Mouse (Mus musculus) lung, adult 18-20 months (tissue): ENCODE measurements at regions not wholly inside any gene's neighbourhood (a gene's known extent, or its start where the extent isn't known, plus 50 kb on each side); places are given as distances from the start of the nearest gene placed in this dataset.

Experiments used
- DNase-seq, 2 experiments: peaks; one replicate each; pipeline ENCODE4 v3.0.0; 2022; ENCODE audit warnings: mixed read lengths in 2 of 2

- DNase-seq: no peak
Observed at GRCm38 (mm10) chr19:18200105-18200782, 362.8 kb upstream of the Pcsk5 start.

DNA sequence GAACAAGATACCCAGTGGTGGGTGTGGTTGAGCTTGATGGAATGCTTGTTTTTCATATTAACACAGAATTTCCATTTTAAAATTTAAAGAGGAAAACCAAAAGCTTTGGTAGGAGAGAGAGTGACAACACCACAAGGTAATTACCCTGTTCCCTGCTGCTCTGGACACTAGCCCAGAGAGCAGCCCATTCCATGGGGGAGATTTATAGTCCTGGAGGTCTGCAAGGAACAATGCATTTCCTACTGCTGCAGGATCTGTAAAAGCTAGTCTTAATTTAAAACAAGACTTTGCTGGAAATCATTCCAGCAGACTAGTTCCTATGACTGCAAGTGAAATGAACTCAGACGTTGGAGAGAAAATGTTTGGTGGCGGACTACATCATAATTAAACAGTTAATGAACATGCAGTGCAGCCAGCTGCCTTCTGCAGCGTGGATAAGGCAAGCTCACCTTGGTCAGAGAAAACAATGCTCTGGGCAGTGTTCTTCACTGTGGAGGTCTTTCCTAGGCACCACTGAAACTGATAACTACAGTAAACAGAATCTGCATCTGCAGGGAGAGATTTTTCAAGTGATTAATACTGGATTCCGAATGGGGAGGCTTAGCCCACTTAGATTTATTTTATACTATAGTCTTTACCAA is 351.8 kb upstream of the Pcsk5 start:
- DNase-seq: no peak

DNA sequence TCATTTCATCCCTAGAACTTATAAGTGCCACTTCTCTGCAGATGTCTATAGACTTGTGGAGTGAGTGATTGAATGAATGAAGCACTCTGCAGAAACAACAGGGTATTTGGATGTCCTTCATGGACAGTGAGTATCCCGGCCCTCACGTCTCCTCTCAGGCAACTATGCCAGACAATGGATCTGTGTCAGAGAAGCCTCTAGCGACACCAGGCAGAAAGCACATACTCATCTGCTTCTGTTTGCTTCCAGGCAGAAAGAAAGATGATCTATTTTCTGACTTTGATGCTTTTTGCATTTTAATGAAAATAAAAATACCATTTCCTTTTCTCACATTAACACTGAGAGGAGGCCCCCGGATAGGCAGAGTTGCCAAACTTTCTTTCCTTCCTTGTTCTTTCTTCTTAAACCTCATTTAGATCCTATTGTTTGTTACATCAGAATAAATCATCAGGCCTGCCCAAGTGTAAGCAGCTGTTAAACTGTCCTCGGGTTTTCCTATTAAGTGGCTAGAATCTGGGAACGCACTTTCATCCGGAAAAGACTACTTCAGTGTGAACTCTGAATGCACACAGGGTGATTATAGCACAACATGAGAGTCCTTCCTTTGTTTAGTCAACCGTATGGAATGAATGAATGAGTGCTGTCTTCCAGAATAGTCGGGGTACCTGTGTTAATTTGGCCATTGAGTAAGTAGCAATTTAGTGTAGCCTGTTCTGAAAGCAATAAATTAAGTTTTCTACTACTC is 350.9 kb upstream of the Pcsk5 start:
- DNase-seq: no peak

- no peak for DNase-seq
Observed at GRCm38 (mm10) chr19:18185767-18186554, 348.5 kb upstream of the Pcsk5 start.

DNA sequence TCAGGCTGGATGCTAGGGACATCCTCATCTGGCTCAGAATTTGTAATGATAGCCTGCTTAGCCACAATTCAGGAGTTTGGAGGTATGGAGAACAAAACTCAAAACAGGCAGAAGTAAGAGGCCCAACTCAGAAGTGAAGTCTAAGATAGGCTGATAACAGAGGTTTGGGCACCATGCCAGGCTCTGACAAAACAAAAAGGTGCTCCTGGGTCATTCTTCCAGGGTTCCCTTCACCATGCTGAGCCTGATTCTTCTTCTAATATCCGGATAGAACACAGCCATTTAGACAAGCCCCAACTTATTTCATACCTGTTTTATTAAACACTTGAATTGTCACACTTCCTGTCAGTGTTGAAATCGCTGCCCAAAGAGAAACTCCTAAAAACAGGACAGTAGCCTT is 347.8 kb upstream of the Pcsk5 start:
- no peak for DNase-seq

GRCm38 (mm10) chr19:18176200-18176599 is 338.8 kb upstream of the Pcsk5 start:
- DNase-seq: no peak

- no peak for DNase-seq
Observed at GRCm38 (mm10) chr19:18146494-18146893, 309.1 kb upstream of the Pcsk5 start.

DNA sequence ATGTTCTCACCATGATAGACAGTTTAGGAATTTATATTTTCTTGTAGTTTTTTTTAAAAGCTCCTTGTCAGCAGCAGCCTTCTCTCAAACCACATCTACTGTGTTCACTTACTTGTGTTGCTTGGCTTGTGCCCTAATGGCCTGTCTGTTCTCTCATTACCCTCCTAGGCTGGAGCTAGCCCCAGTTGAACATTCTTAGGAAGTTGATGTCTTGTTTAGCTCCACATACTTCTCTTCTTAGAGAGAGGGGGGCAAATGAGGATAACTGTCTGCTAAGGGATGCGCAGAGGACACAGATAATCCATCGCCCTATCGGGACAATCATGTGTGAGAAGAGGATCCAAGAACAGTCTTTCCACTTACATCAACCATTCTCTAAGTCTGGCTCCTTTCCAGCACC is 293.5 kb upstream of the Pcsk5 start:
- peak in 1 of 2 experiments; percentile 12 for DNase-seq

GRCm38 (mm10) chr19:18128786-18129185 is 291.4 kb upstream of the Pcsk5 start:
- DNase-seq: peak in 1 of 2 experiments; percentile 30

DNA sequence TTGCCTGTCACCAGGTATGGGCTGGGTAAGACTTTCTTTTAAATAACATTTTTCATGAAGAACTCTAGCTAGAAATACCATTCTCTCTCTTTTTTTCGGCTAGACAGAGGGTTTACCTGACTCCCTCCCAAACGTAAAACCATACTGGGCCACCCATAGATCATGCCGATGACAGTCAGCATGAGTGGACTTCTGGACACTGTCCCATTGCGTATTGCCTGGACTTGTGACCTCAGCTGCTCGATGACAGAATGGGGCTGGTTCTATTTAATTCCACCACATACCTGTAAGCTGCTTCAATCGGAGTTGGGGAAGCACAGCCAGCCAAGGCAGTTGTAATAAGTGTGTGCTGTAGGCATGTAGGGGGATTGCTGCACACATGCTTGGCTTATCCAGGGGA is 268.8 kb upstream of the Pcsk5 start:
- DNase-seq: no peak

DNA sequence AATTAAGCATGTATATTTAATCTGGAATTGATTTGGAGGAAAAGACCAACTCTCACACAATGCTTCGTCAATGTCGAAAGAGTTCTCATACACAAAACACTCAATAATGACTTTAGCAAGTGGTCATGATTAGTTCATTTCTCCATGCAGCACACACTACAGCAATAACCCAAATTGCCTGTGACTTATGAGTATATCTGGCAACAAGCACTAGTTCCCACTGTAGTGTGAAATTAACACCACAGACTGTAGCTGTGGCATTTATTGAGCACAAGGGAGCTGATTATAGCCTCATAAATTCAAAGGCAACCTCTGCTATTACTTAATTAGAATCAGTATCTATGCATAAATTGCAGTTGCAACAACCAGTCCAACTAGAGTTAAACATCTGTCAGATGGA is 267.2 kb upstream of the Pcsk5 start:
- DNase-seq: no peak

DNA sequence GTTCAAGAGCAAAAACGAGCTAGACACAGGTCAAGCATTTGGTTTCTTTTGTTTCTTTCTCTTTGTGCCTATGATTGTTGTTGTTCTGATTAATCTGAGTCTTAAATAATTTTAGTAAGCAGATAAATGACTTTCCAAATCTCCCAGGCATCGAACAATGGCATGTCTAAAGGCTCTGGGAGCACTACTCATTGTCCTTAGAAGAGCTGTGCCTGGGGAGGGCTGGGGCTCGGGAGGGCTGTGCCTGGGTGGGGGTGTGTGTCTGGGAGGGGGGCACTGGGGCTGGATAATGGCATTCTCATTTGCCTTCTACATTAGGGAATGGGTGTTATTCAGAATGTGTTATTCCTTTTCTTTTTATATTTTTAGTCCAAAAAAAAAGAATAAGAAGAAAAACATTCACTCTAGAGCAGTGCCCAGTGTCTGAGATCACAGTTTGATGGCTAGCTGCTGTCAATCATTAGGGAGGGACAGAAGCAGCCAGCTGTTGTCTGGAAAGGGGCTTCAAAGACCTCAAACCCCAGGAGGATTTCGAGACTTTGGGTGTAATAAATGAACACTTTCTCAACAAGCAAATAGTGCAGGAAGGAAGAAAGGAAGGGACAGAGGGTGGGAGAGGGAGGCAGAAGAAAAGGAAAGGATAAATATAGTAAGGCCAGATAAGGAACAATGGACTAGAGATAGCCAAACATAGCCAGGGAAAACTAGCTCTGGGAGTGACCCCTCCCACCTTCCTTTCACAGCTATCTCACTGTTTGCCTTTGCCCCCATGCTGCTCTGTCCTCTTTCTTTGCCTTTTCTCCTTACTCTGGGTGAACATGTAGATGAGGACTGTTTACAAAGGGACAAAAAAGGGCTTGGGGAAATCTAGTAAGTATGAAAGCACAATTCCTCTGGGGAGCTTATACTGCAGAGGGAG is 264.2 kb upstream of the Pcsk5 start:
- DNase-seq: no peak

GRCm38 (mm10) chr19:18083312-18083711 is 245.9 kb upstream of the Pcsk5 start:
- no peak for DNase-seq

DNA sequence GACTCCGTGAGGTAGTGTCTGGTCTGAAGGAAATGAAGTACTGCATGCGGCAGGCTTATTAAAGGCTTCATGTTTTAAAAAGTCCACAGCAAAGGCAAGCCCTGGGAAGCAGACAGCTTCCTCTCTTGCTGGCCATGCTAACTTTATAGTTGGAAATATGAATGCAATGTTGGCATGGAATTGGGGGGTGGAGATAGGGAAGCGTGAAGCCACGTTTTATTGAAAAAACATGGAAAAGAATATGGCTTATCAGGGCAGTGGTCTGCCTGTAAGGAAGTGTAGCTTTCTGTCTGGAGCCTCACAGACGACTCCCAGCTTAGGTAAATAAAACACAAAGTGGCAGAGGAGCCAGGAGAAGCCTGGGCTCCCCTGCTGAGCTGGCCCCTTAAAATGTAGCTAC is 231.5 kb upstream of the Pcsk5 start:
- no peak for DNase-seq

- DNase-seq: peak in 1 of 2 experiments; percentile 8
Observed at GRCm38 (mm10) chr19:18067855-18068494, 230.5 kb upstream of the Pcsk5 start.

- no peak for DNase-seq
Observed at GRCm38 (mm10) chr19:18057256-18057890, 219.9 kb upstream of the Pcsk5 start.

- DNase-seq: no peak
Observed at GRCm38 (mm10) chr19:18056414-18057254, 219.2 kb upstream of the Pcsk5 start.

GRCm38 (mm10) chr19:18050353-18050752 is 212.9 kb upstream of the Pcsk5 start:
- no peak for DNase-seq

GRCm38 (mm10) chr19:18034225-18034624 is 196.8 kb upstream of the Pcsk5 start:
- no peak for DNase-seq

DNA sequence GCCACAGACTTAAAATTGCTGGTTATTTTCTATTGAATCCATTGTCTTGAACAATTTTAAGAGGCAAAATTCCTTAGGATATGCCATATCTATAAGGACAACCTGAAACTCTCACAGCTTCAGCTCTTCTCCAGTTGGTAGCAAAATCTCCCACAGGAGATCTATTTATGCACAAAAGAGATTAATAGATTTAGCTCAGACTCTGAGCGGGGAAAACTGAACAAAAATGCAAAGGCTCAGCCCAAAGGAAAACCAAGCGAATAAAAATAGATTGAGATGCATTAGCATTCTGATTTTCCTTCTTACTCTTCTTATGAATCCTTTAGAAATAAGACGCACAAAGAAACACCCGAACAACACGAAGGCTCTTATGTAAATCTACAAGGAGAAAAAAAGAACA is 196.2 kb upstream of the Pcsk5 start:
- DNase-seq: no peak
